Mouse (Mus musculus) erythroblast, embryonic 14.5 days (primary cell): ENCODE measurements around the gene Apoa5. TPM values are rescaled to one million over a fixed set of nuclear protein-coding genes. Genes with fewer than 3 reads are reported as not detected.

ENCODE experiments used
- H3K27me3 ChIP-seq: 2 replicates; pipeline ENCODE4 v1.6.1; 2012; ENCODE audit warnings: inconsistent platforms; ENCODE audit not compliant: control insufficient read depth
- H3K36me3 ChIP-seq: 2 replicates; pipeline ENCODE4 v1.6.1; 2012; ENCODE audit warnings: mild to moderate bottlenecking, inconsistent platforms; ENCODE audit not compliant: control insufficient read depth
- H3K4me1 ChIP-seq: 2 replicates; pipeline ENCODE4 v1.6.1; 2012; ENCODE audit warnings: inconsistent platforms; ENCODE audit not compliant: control insufficient read depth
- H3K4me3 ChIP-seq: replicated peaks from 2 replicates; pipeline ENCODE3; 2012; ENCODE audit warnings: moderate library complexity, mild to moderate bottlenecking, inconsistent platforms
- H3K9me3 ChIP-seq: 2 replicates; pipeline ENCODE4 v1.6.1; 2012; ENCODE audit warnings: low read length, inconsistent platforms, mixed read lengths; ENCODE audit not compliant: control insufficient read depth
- GATA1 ChIP-seq: IDR thresholded peaks from 2 replicates; pipeline ENCODE4 v1.6.1; 2012; ENCODE audit warnings: low read length, inconsistent platforms, mixed read lengths
- TAL1 ChIP-seq: IDR thresholded peaks from 3 replicates; pipeline ENCODE4 v1.6.1; 2012; ENCODE audit warnings: low read length, inconsistent platforms, mixed read lengths
- polyA plus RNA-seq: library from polyadenylated mRNA; stranded (reverse); fragments of >175 nt; gene quantifications from 2 replicates; pipeline ENCODE4 v1.2.3, GENCODE M21; 2012

Apoa5 gene
- polyA plus RNA-seq, 1 experiment = not detected

DNA sequence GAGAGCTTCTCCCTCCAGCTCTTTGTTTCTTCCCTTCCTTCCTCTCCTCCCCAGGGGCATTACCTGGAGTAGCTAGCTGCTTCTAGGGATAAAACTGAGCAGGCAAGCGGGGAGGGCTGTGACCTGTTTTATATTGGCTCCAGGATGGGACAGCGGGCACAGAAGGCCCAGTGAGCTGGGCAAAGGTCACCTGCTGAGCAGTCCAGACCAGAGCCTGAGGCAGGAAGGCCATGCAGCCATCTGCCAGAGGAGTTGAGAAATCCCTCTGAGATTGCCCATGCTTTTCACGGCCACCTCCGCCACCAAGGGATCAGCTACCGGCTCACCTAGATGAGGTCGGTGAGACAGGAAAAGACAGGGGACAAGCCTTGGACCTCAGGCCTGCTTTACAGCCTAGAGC lies 33.2 kb upstream of the Apoa5 start:
- no peak overlapping the region for H3K4me3 ChIP-seq
- H3K27me3 ChIP-seq = no peaks in the 10 kb centered on the region
- no peak for TF ChIP-seq GATA1
- TF ChIP-seq TAL1 = no peak

DNA sequence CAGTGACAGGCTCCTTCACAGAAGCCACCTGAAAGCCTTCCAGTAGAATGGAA lies 33.0 kb upstream of the Apoa5 start, which contains the start of gene Apoc3:
Gene Apoc3, minus strand, starts transcription at position 41 of the 53 bp plus-strand sequence.
- Histone ChIP-seq H3K27me3 (no peaks in the 10 kb centered on the region), H3K4me3 (no peak within 1 kb of the TSS), H3K4me1 (peaks cover 11% of the 10 kb centered on the region), H3K36me3 (no peaks in the 10 kb centered on the region), H3K9me3 (no peaks in the 10 kb centered on the region)
- TF ChIP-seq TAL1 (no peak), GATA1 (no peak)

More for the DNA sequence above, 33.2 kb upstream of the Apoa5 start:
- Histone ChIP-seq H3K4me1 (peaks cover 11% of the 10 kb centered on the region), H3K36me3 (no peaks in the 10 kb centered on the region), H3K9me3 (no peaks in the 10 kb centered on the region)

DNA sequence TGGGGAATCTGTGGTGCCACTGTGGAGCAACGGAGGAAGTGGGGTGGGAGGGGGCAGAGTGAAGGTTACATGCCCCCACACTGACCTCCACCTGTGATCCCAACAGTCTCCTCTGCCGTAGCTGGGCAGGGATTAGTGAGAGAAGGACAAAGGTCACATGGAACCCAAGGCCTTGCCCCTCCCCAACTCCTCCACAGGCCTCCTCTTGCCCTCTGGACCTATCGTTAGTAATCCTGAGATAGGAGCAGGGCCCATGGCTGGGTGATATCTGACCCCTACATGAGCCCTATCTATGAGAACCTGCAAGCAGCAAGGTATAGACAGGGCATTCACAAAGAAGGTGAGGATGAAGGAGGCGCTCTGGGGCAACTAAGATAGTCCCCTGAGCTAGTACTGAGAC lies 32.8 kb upstream of the Apoa5 start:
- peaks cover 10% of the 10 kb centered on the region for H3K4me1 ChIP-seq
- no peaks in the 10 kb centered on the region for H3K27me3 ChIP-seq
- H3K4me3 ChIP-seq = no peak overlapping the region
- H3K36me3 ChIP-seq = no peaks in the 10 kb centered on the region
- no peaks in the 10 kb centered on the region for H3K9me3 ChIP-seq
- no peak for TF ChIP-seq GATA1
- TF ChIP-seq TAL1 = no peak

DNA sequence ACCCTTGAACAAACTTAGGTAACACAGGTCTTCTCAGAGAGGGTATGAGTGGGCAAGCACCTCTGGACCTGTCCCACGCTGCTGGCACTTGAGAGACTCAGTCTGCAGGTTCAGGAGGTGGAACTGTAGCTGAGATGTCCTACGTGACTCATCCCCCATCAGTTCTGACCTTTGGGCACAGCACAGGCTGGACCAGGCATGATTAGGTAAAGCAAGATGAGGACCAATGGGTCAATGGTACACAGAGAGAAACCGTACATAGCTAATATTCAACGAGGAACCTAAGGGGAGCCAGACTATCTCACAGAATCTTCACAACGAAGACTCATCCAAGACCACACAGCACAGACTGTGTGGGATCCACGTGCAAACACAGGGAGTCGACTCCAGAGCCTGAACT lies 29.6 kb upstream of the Apoa5 start:
- Histone ChIP-seq H3K4me1 (peaks cover 10% of the 10 kb centered on the region), H3K9me3 (no peaks in the 10 kb centered on the region), H3K36me3 (no peaks in the 10 kb centered on the region), H3K27me3 (no peaks in the 10 kb centered on the region), H3K4me3 (no peak overlapping the region)
- no peak for TF ChIP-seq GATA1
- no peak for TF ChIP-seq TAL1

DNA sequence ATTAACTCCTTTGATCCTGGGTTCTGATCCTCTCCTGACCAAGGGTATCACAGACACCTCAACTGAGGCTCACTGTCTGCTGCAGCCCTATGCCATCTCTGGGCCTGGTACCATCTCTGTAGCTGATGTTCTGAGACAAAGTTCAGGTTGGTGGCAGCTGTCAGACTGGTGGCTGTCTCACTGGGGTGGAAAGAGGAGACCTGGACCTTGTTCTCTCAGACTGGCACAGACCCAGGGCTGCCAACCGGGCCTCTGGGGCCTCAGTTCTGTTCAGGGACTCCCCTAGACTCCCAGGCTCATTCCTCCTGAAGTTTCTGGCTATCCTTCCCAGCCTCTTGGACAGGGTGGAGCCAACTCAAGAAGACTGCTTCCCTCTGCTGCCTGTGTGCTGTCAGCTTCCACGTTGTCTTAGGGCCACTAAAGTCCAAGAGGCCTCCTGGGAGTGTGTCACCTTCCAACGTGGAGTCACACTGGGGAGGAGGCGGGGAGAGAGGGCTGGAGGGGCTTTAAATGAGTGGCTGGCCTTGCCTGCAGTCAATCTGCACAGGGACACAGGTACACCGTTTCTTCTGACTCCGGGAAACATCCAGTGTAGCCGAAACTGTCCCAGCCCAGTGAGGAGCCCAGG lies 27.8 kb upstream of the Apoa5 start, which contains the start of gene Apoa4:
Gene Apoa4, plus strand, starts transcription at position 171 of the 628 bp plus-strand sequence.
- Histone ChIP-seq H3K9me3 (no peaks in the 10 kb centered on the region), H3K4me1 (peaks cover 4% of the 10 kb centered on the region), H3K27me3 (no peaks in the 10 kb centered on the region), H3K4me3 (no peak within 1 kb of the TSS), H3K36me3 (no peaks in the 10 kb centered on the region)
- TF ChIP-seq TAL1 = no peak
- TF ChIP-seq GATA1 = no peak

DNA sequence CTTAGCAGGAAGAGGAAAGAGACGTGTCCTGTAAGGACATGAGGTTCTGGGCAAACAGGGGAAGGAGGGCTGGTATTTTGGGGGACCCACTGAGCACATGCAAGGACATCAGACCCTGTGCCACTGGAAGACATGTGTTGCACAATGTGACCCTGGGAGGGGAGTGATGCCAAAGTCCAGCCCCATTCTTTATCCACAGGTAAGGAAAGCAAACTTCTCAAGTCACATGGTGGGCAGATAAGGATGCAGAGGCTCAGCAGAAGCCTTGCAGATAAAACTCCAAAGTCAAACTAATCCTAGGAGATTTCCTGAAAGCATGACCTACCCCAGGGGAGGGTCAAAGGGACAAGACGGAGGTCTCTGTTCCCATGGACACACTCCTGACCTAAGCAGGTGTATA lies 26.6 kb upstream of the Apoa5 start:
- no peaks in the 10 kb centered on the region for H3K27me3 ChIP-seq

DNA sequence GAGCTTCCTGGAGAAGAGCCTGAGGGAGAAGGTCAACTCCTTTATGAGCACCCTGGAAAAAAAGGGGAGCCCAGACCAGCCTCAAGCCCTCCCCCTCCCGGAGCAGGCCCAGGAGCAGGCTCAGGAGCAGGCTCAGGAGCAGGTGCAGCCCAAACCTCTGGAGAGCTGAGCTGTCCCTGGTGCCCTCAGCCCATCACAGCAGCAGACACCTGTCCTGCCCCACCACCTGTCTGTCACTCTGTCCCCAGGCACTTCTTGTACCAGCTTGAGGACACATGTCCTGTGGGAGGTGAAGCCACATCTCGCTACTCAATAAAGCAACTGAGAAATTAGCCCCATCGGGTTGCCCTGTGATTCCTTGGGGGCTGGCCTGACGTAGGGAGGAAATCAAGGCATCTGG lies 25.3 kb upstream of the Apoa5 start:
- no peaks in the 10 kb centered on the region for H3K27me3 ChIP-seq
- H3K4me1 ChIP-seq = peaks cover 1% of the 10 kb centered on the region; the same call in 1 of the 2 replicates
- H3K4me3 ChIP-seq = no peak overlapping the region
- TF ChIP-seq TAL1 (no peak), GATA1 (no peak)
- no peaks in the 10 kb centered on the region for H3K9me3 ChIP-seq
- H3K36me3 ChIP-seq = no peaks in the 10 kb centered on the region

More for the DNA sequence above, 26.6 kb upstream of the Apoa5 start:
- Histone ChIP-seq H3K9me3 (no peaks in the 10 kb centered on the region), H3K4me1 (peaks cover 1% of the 10 kb centered on the region), H3K4me3 (no peak overlapping the region), H3K36me3 (no peaks in the 10 kb centered on the region)
- no peak for TF ChIP-seq GATA1
- no peak for TF ChIP-seq TAL1

DNA sequence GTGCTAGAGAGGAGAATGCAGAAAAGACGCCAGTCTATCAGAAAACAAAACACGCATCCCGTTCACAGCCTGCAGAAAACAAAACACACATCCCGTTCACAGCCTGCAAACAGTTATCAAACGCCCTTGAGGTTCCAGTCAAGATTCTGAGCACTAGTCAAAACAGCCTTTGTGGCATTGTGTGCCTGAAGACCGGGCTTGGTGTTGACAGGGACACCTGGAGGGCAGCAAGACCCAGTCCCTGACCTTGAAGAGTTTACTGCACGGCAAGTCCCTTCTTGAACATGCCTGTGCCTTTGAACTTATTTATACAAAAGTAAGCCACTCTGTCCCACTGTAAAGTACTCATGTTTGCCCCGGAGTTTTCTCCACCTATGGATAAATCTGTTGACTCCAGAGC lies 24.8 kb upstream of the Apoa5 start:
- Histone ChIP-seq H3K4me1 (peaks cover 1% of the 10 kb centered on the region; the same call in 1 of the 2 replicates), H3K36me3 (no peaks in the 10 kb centered on the region), H3K4me3 (no peak overlapping the region), H3K9me3 (no peaks in the 10 kb centered on the region), H3K27me3 (no peaks in the 10 kb centered on the region)
- TF ChIP-seq GATA1 (no peak), TAL1 (no peak)

DNA sequence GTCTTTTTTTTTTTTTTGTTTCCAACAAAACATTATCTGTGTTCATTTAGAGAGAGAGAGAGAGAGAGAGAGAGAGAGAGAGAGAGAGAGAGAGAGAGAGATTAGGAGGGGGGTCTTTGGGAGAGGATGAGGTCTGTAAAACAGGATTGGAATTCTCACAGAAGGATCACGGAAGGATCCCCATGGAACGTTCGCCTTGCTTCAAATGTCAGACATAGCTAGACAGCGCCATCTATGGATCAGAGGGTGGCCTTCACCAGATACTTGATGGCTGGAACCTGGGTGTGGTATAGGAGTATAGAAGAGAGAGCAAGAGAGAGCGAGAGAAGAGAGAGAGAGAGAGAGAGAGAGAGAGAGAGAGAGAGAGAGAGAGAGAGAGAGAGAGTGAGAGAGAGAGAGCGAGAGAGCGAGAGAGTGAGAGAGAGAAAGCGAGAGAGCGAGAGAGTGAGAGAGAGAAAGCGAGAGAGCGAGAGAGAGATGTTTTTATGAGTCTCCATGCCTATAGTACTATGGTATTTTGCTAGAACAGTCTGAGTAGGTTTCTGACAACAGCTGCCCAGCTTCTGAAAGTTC lies 21.6 kb upstream of the Apoa5 start:
- H3K9me3 ChIP-seq = no peaks in the 10 kb centered on the region
- TF ChIP-seq GATA1 = no peak
- TF ChIP-seq TAL1 = no peak
- H3K27me3 ChIP-seq = no peaks in the 10 kb centered on the region
- no peaks in the 10 kb centered on the region for H3K36me3 ChIP-seq
- H3K4me1 ChIP-seq = peaks cover 1% of the 10 kb centered on the region; the same call in 1 of the 2 replicates
- no peak overlapping the region for H3K4me3 ChIP-seq

DNA sequence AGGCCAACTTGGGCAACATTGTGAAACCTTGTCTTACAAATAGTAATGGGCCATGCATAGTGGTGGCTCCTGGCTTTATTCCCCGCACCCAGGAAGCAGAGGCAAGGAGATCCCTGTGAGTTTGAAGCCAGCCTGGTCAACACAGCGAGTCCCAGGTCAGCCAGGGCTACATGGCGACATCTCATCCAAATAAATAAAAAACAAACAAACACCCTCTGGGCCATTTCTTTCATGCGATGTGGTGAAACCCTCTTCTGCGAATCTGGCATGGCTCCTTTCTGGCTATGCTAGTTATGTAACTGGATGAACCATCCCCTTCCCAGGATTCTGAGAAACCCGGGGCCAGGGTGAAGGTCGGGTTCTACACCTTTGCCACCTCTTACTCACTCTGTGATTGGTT lies 12.3 kb upstream of the Apoa5 start:
- TF ChIP-seq TAL1 (no peak), GATA1 (no peak)
- H3K27me3 ChIP-seq = no peaks in the 10 kb centered on the region

More for the DNA sequence above, 12.3 kb upstream of the Apoa5 start:
- Histone ChIP-seq H3K36me3 (no peaks in the 10 kb centered on the region), H3K4me1 (no peaks in the 10 kb centered on the region; the same call in 1 of the 2 replicates), H3K9me3 (no peaks in the 10 kb centered on the region), H3K4me3 (no peak overlapping the region)
